Mouse (Mus musculus): ENCODE data around the gene Crat. TPM values are rescaled to one million over a fixed set of nuclear protein-coding genes. Genes with fewer than 3 reads are reported as not detected.

The Crat gene
- polyA plus RNA-seq (2015; fragmentation: Nextera tagmentation; extraction: Ambion mirVana): 20.5 and 23.9 TPM in 2 replicates

DNA sequence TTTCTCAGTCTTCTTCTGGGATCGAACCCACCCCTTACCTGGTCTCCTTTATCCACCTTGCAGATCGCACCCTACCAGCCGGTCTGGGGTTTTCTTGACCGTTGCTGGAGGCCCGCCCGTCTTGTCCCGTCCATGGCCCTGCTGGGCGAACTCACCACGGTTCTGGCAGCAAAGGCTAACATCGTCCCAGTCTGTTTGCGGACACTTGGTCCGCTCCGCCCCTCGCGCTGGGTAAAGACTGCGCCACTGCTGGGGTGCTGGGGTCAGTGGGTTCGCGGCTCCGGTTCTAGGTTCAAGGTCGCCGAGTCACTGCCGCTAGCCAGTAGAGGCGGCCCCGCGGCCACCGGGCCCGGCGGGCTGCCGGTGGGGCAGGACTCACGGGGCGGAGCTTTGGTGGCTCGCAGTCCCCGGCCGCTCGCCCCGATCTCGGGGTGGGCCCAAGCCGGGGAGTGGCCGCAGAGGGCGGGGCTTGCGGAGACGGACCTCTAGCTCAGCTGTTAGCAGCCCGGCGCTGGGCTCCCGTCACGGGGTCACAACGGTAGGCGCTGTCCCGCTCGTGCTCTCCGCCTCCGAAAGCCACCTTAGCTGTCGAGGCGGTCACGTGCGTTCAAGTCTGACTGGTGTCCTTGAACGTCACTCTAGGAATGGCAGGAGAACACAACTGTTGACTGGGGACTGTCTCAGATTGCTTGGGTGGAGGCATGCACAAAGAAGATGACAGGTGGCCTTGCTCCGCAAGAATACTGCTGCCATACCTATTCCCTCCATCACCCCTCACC, at the start of gene Crat:
Crat (minus strand) TSS at position 657 of the 779 bp plus-strand sequence.
- 1% methylated on average over 58 of the region's 58 CpGs for WGBS (ENCODE audit: insufficient replicate concordance)
- H3K4me1 ChIP-seq (replicated peaks): peaks cover 55% of the 10 kb centered on the region

DNA sequence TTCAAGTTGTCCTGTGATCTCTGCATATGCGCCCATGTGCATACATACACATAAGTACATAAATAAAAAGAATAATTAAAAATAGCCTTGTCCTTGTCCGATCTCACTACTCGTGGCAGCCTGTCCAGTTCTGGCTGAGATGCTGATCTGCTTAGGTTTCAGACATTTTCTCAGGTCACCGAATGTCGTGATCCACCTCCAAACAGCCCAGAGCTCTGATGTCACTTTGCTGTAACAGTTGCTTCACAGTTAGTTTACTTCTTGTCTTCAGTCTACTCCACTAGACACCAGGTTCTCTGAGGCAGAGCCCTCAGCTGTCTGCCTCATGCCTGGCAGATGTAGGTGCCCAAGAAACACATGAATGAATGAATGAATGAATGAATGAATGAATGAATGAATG, 48.8 kb upstream of the Crat start:
- WGBS (ENCODE audit: insufficient replicate concordance): 38% methylated on average over 5 of the region's 5 CpGs
- Histone ChIP-seq H3K36me3 (no peaks in the 10 kb centered on the region), H3K9ac (peak overlapping the region; percentile 53), H3K9me3 (replicated peaks) (no peaks in the 10 kb centered on the region), H3K4me1 (replicated peaks) (peaks cover 20% of the 10 kb centered on the region), H3K4me2 (peak overlapping the region; percentile 65), H3K4me3 (replicated peaks) (peak overlapping the region; percentile 56), H3K27ac (peak overlapping the region; percentile 47), H3K27me3 (peaks cover 25% of the 10 kb centered on the region)
- DNase-seq (no peak), ATAC-seq (ENCODE audit: low read depth) (no peak)

More for the DNA sequence above, at the start of gene Crat:
- H3K9ac ChIP-seq: peak within 1 kb of the TSS; percentile 100
- H3K27ac ChIP-seq: peak within 1 kb of the TSS; percentile 96
- H3K36me3 ChIP-seq: peaks cover 28% of the 10 kb centered on the region
- H3K4me3 ChIP-seq (replicated peaks): peak within 1 kb of the TSS; percentile 100
- H3K4me2 ChIP-seq: peak within 1 kb of the TSS; percentile 85
- H3K27me3 ChIP-seq: no peaks in the 10 kb centered on the region
- DNase-seq (peak; percentile 93), ATAC-seq (ENCODE audit: low read depth) (peak; percentile 87)
- H3K9me3 ChIP-seq (replicated peaks): no peaks in the 10 kb centered on the region

GRCm38 (mm10) chr2:30463904-30464330, 48.3 kb upstream of the Crat start:
- under 1% methylated on average over 9 of the region's 9 CpGs for WGBS (ENCODE audit: insufficient replicate concordance)
- Histone ChIP-seq H3K27me3 (peaks cover 20% of the 10 kb centered on the region), H3K27ac (peak overlapping the region; percentile 50), H3K9me3 (replicated peaks) (no peaks in the 10 kb centered on the region), H3K4me1 (replicated peaks) (peaks cover 20% of the 10 kb centered on the region), H3K4me3 (replicated peaks) (peak overlapping the region; percentile 56), H3K4me2 (peak overlapping the region; percentile 65), H3K36me3 (peaks cover 2% of the 10 kb centered on the region; the same call in 1 of the 2 replicates), H3K9ac (peak overlapping the region; percentile 53)
- DNase-seq: peak; percentile 72
- peak; percentile 97 for ATAC-seq (ENCODE audit: low read depth)

GRCm38 (mm10) chr2:30463341-30463761, 47.7 kb upstream of the Crat start:
- 14% methylated on average over 5 of the region's 5 CpGs for WGBS (ENCODE audit: insufficient replicate concordance)
- H3K4me1 ChIP-seq (replicated peaks): peaks cover 20% of the 10 kb centered on the region
- no peaks in the 10 kb centered on the region for H3K9me3 ChIP-seq (replicated peaks)
- ATAC-seq (ENCODE audit: low read depth) (no peak), DNase-seq (no peak)
- H3K27me3 ChIP-seq: peaks cover 15% of the 10 kb centered on the region
- H3K4me3 ChIP-seq (replicated peaks): peak overlapping the region; percentile 56
- H3K9ac ChIP-seq: peak overlapping the region; percentile 53
- peak overlapping the region; percentile 65 for H3K4me2 ChIP-seq
- H3K27ac ChIP-seq: peak overlapping the region; percentile 50
- H3K36me3 ChIP-seq: peaks cover 4% of the 10 kb centered on the region; the same call in 1 of the 2 replicates

DNA sequence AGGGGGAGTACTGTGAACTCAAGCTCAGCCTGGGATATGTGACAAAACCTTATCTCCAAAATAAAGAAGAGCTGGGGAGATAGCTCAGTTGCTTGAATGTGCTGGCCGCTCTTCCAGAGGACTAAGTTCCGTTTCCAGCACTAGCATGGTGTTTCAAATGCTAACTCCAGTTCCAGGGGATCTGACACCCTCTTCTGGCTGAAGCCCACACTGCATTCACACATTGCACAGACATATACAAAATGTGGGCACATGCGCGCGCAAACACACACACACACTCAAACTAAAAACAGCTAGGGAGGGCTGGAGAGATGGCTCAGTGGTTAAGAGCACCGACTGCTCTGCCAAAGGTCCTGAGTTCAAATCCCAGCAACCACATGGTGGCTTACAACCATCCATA, 43.6 kb upstream of the Crat start:
- WGBS (ENCODE audit: insufficient replicate concordance): 79% methylated on average over 6 of the region's 6 CpGs
- ATAC-seq (ENCODE audit: low read depth): no peak
- no peaks in the 10 kb centered on the region for H3K9me3 ChIP-seq (replicated peaks)
- no peak overlapping the region for H3K4me3 ChIP-seq (replicated peaks)
- H3K36me3 ChIP-seq: peaks cover 9% of the 10 kb centered on the region
- peaks cover 15% of the 10 kb centered on the region for H3K4me1 ChIP-seq (replicated peaks)
- H3K4me2 ChIP-seq: no peak overlapping the region
- H3K27ac ChIP-seq: no peak overlapping the region
- no peak for DNase-seq
- H3K27me3 ChIP-seq: no peaks in the 10 kb centered on the region
- no peak overlapping the region for H3K9ac ChIP-seq

- Histone ChIP-seq H3K36me3 (peaks cover 16% of the 10 kb centered on the region), H3K4me1 (replicated peaks) (peaks cover 6% of the 10 kb centered on the region), H3K4me3 (replicated peaks) (no peak overlapping the region), H3K4me2 (no peak overlapping the region), H3K9me3 (replicated peaks) (no peaks in the 10 kb centered on the region), H3K27me3 (no peaks in the 10 kb centered on the region), H3K27ac (no peak overlapping the region), H3K9ac (no peak overlapping the region)
- no peak for ATAC-seq (ENCODE audit: low read depth)
- DNase-seq: no peak
- 80% methylated on average over 6 of the region's 6 CpGs for WGBS (ENCODE audit: insufficient replicate concordance)
These were observed 42.7 kb upstream of the Crat start for GRCm38 (mm10) chr2:30458349-30458748.

GRCm38 (mm10) chr2:30456104-30456980, 40.7 kb upstream of the Crat start:
- Histone ChIP-seq H3K36me3 (peaks cover 20% of the 10 kb centered on the region), H3K4me3 (replicated peaks) (no peak overlapping the region), H3K4me2 (no peak overlapping the region), H3K27me3 (no peaks in the 10 kb centered on the region), H3K9ac (no peak overlapping the region), H3K4me1 (replicated peaks) (no peaks in the 10 kb centered on the region), H3K9me3 (replicated peaks) (no peaks in the 10 kb centered on the region), H3K27ac (no peak overlapping the region)
- no peak for ATAC-seq (ENCODE audit: low read depth)
- 71% methylated on average over 13 of the region's 13 CpGs for WGBS (ENCODE audit: insufficient replicate concordance)
- DNase-seq: no peak

DNA sequence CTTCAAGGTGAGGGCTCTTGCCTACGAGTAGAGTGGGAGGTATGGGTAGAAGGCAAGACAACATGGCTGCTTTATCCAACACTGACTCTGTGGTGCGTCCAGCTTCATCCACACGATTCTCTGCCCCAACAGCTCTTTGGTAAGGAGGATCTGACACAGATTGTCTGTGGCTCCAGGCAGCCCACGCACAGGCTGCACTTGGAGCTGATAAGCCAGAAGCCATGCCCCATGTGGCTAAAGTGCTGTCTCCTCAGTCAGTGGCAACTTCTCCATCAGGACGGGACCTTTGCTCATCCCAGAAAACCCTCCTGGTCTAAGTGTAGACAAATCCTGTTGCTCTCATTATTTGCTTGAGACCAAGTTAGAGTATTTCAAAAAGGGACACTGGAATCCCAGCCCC, 39.0 kb upstream of the Crat start:
- Histone ChIP-seq H3K4me2 (no peak overlapping the region), H3K4me3 (replicated peaks) (no peak overlapping the region), H3K27ac (no peak overlapping the region), H3K27me3 (no peaks in the 10 kb centered on the region), H3K4me1 (replicated peaks) (no peaks in the 10 kb centered on the region), H3K9me3 (replicated peaks) (peaks cover 7% of the 10 kb centered on the region; the same call in 1 of the 2 replicates), H3K36me3 (peaks cover 35% of the 10 kb centered on the region), H3K9ac (no peak overlapping the region)
- no peak for ATAC-seq (ENCODE audit: low read depth)
- 43% methylated on average over 5 of the region's 5 CpGs for WGBS (ENCODE audit: insufficient replicate concordance)
- no peak for DNase-seq

DNA sequence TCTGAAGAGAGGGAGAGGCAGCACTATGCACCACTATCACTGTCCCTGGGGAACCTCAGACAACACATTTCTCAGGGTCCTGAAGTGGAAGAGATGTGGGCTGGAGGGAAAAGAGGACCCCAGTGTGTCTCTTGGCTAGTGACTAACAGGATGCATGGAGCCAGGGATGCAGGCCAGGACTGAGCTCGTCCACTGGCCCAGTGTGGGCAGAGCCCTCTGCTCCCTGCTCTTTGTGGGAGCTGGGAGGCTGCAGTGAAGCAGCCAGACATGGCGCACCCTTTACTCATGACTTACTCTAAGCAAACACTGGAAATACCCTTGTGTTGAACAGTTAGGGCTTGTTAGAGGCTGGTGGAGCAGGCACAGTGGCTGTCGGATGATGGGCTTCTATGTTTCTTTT, 38.0 kb upstream of the Crat start:
- WGBS (ENCODE audit: insufficient replicate concordance): 85% methylated on average over 3 of the region's 3 CpGs
- Histone ChIP-seq H3K9me3 (replicated peaks) (peaks cover 8% of the 10 kb centered on the region; the same call in 1 of the 2 replicates), H3K4me2 (no peak overlapping the region), H3K27ac (no peak overlapping the region), H3K4me3 (replicated peaks) (no peak overlapping the region), H3K9ac (no peak overlapping the region), H3K36me3 (peaks cover 41% of the 10 kb centered on the region), H3K4me1 (replicated peaks) (no peaks in the 10 kb centered on the region), H3K27me3 (no peaks in the 10 kb centered on the region)
- ATAC-seq (ENCODE audit: low read depth) (no peak), DNase-seq (no peak)

- H3K4me1 ChIP-seq (replicated peaks): peaks cover 2% of the 10 kb centered on the region
- peaks cover 8% of the 10 kb centered on the region; the same call in 1 of the 2 replicates for H3K9me3 ChIP-seq (replicated peaks)
- H3K9ac ChIP-seq: no peak overlapping the region
- DNase-seq (no peak), ATAC-seq (ENCODE audit: low read depth) (no peak)
- H3K27me3 ChIP-seq: no peaks in the 10 kb centered on the region
- WGBS (ENCODE audit: insufficient replicate concordance): 82% methylated on average over 3 of the region's 3 CpGs
- H3K36me3 ChIP-seq: peaks cover 62% of the 10 kb centered on the region
- no peak overlapping the region for H3K4me2 ChIP-seq
- no peak overlapping the region for H3K27ac ChIP-seq
- H3K4me3 ChIP-seq (replicated peaks): no peak overlapping the region
These were observed 35.9 kb upstream of the Crat start for GRCm38 (mm10) chr2:30451525-30451924.

GRCm38 (mm10) chr2:30450530-30450929, 34.9 kb upstream of the Crat start:
- 53% methylated on average over 1 of the region's 1 CpGs for WGBS (ENCODE audit: insufficient replicate concordance)
- Histone ChIP-seq H3K36me3 (peaks cover 72% of the 10 kb centered on the region), H3K4me2 (no peak overlapping the region), H3K27me3 (no peaks in the 10 kb centered on the region), H3K9ac (no peak overlapping the region), H3K4me3 (replicated peaks) (no peak overlapping the region), H3K27ac (no peak overlapping the region), H3K4me1 (replicated peaks) (peaks cover 10% of the 10 kb centered on the region), H3K9me3 (replicated peaks) (peaks cover 8% of the 10 kb centered on the region; the same call in 1 of the 2 replicates)
- no peak for ATAC-seq (ENCODE audit: low read depth)
- DNase-seq: no peak

Measured in liver, embryonic 13.5 days (tissue).